Mouse (Mus musculus) small intestine, adult 2 months (tissue): Measurements from ENCODE around the gene Col3a1. TPM values are rescaled to one million over a fixed set of nuclear protein-coding genes. Genes with fewer than 3 reads are reported as not detected.
A peak's percentile ranks its signal among the peaks of the same experiment; 100 is the strongest.

Source experiments
- H3K27ac ChIP-seq: fragments of 200-500 bp; 2 replicates; pipeline ENCODE4 v1.5.1; 2012; ENCODE audit warnings: low read depth, low read length, control low read depth, inconsistent platforms; ENCODE audit not compliant: insufficient read depth
- H3K27me3 ChIP-seq: fragments of 200-500 bp; 2 replicates; pipeline ENCODE4 v1.6.1; 2012; ENCODE audit warnings: mild to moderate bottlenecking, moderate library complexity, low read length, inconsistent platforms; ENCODE audit not compliant: control insufficient read depth, insufficient read depth
- H3K36me3 ChIP-seq: fragments of 200-500 bp; 2 replicates; pipeline ENCODE4 v1.6.1; 2012; ENCODE audit warnings: mild to moderate bottlenecking, low read length, control low read depth, inconsistent platforms; ENCODE audit not compliant: control insufficient read depth, insufficient read depth
- H3K4me1 ChIP-seq: fragments of 200-500 bp; 2 replicates; pipeline ENCODE4 v1.6.1; 2012; ENCODE audit warnings: low read length, inconsistent platforms, mixed read lengths; ENCODE audit not compliant: control insufficient read depth, insufficient read depth, insufficient read length
- H3K4me3 ChIP-seq: fragments of 200-500 bp; 2 replicates; pipeline ENCODE4 v1.5.1; 2012; ENCODE audit warnings: low read depth, mild to moderate bottlenecking, control low read depth, inconsistent platforms, low read length, moderate library complexity
- CTCF ChIP-seq: fragments of 200-500 bp; IDR thresholded peaks from 2 replicates; pipeline ENCODE4 v1.5.1; 2012; ENCODE audit warnings: low read depth, mild to moderate bottlenecking, control low read depth, inconsistent platforms, low read length, moderate library complexity, mixed read lengths; ENCODE audit not compliant: insufficient replicate concordance, insufficient read length; ENCODE audit errors: extremely low read depth
- POLR2A ChIP-seq: fragments of 200-500 bp; IDR thresholded peaks from 2 replicates; pipeline ENCODE4 v1.6.1; 2012; ENCODE audit warnings: low read depth, mild to moderate bottlenecking, control low read depth, inconsistent platforms, low read length, moderate library complexity
- WGBS: fragments of 180-500 bp; shearing (Covaris S2); methylation state at CpG from one replicate; pipeline ENCODE4 v1.1.7; 2018; 5-methylcytosine and 5-hydroxymethylcytosine counted together
- polyA plus RNA-seq: library from polyadenylated mRNA; depleted of rRNA; stranded (reverse); fragments of >200 nt; gene quantifications from 2 replicates; pipeline ENCODE4 v1.2.3, GENCODE M21; 2012; rRNA removed

Gene Col3a1
- polyA plus RNA-seq = 29.3 and 30.3 TPM in 2 replicates

DNA sequence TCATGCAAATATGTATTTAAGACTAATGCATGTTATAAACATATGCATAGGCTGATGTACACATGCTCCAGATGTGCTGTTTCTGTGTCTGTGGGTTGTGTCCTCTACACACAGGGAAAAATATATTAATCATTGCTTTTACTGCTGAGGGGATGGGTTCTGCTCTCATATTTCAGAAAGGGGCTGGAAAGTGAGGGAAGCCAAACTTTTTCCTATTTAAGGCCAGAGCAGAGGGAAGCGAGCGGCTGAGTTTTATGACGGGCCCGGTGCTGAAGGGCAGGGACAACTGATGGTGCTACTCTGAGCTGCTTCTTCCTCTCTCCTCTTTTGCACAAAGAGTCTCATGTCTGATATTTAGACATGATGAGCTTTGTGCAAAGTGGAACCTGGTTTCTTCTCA lies at the start of gene Col3a1:
Col3a1 (plus strand) TSS at position 151 of the 400 bp plus-strand sequence.
- no peaks in the 10 kb centered on the region for H3K4me1 ChIP-seq
- no peaks in the 10 kb centered on the region for H3K27me3 ChIP-seq
- H3K36me3 ChIP-seq = 0 out of 2 replicates have a peak, but pooled peaks cover 2% of the 10 kb centered on the region
- H3K27ac ChIP-seq = peak within 1 kb of the TSS; percentile 89
- 63% methylated on average over 4 of the region's 4 CpGs for WGBS
- H3K4me3 ChIP-seq = peak within 1 kb of the TSS; percentile 27
- TF ChIP-seq POLR2A = peak; percentile 48; the same call in 1 of the 2 replicates
- no peak for TF ChIP-seq CTCF

DNA sequence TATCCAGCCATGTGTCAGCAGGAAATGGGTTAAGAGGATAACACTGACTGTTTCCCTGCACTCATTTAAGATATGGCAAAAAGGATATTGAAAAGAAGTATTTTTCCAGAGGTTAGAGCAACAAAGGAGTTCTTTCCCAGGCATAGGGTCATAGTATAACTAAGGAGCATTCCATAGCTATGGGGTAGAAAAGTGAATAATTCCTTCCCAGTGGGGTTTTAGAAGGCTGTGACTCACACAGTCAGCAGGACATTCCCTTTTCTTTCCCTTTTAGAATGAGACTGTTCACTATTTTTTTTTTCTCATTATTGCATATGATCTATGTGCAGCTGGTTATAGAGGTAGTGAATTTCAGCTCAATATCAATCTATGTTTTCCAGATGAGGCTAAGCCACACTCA lies 41.9 kb upstream of the Col3a1 start:
- H3K4me3 ChIP-seq = no peak overlapping the region
- H3K36me3 ChIP-seq = no peaks in the 10 kb centered on the region
- no peaks in the 10 kb centered on the region for H3K27me3 ChIP-seq
- no peak overlapping the region for H3K27ac ChIP-seq
- no peaks in the 10 kb centered on the region for H3K4me1 ChIP-seq
- TF ChIP-seq POLR2A (no peak), CTCF (no peak)

DNA sequence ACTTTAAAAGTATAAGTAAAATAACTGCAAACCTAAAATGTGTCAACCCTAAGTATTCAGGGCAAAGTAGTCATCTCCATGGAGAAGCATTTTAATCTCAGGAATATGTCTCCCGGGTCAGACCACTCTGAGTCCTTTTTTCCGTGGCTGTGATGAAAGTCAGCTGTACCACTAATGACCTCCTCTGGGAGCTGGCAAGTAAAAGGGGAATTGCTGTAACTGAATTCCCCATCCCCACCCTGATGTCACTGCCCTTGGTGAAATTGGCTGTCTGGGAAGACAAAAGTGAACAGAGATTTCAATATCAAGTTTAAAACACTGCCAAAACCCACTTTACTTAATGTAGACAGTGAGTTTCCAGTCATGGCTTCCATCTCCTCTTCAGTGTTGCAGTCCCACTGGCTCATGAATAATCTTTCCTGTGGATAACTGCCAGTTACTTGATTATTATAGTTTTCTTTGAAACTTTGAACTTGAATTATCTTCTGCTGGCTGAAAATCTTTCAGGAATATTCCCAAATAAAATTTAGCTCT lies 35.3 kb upstream of the Col3a1 start:
- 61% methylated on average over 2 of the region's 2 CpGs for WGBS
- H3K27me3 ChIP-seq = no peaks in the 10 kb centered on the region
- no peaks in the 10 kb centered on the region for H3K4me1 ChIP-seq
- no peak overlapping the region for H3K27ac ChIP-seq
- TF ChIP-seq CTCF (no peak), POLR2A (no peak)
- no peaks in the 10 kb centered on the region for H3K36me3 ChIP-seq
- no peak overlapping the region for H3K4me3 ChIP-seq

DNA sequence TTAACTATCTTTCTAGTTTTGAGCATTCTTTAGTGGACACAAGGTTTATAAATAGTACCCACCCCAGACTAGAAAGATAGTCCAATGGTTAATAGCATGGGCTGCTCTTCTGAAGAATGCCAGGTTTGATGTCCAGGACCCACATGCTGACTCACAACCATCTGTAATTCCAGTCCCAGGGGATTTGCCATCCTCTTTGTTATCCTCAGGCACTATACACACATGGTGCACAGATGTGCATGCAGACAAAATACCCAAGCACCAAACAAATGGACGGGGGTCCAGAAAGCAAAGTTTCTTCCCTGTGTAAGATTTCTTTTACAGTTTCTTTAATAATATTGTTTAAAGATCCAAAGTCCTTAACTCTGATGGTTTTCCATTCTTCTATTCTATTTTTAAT lies 23.4 kb upstream of the Col3a1 start:
- H3K4me1 ChIP-seq = no peaks in the 10 kb centered on the region
- H3K27ac ChIP-seq = no peak overlapping the region
- no peak overlapping the region for H3K4me3 ChIP-seq
- no peak for TF ChIP-seq CTCF
- TF ChIP-seq POLR2A = no peak
- no peaks in the 10 kb centered on the region for H3K27me3 ChIP-seq
- H3K36me3 ChIP-seq = no peaks in the 10 kb centered on the region
- WGBS = 81% methylated on average over 1 of the region's 1 CpGs

DNA sequence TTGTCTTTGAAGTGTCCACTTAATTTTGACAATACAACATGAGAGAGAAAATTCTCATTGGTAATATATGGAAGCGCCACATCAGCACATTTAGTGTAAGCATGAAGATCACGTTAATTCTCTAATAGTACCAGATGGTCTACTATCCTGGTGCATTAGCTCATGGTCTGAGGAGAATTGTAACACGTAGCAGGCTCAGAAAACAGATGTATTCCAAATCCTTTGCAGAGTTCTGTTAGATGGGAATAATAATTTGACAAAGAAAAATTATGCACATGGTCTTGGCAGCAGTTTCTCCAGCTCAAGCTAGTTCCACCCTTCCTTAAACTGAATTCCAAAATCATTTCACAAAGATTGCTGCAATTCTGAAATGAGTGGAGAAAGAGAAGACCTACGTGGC lies 21.3 kb upstream of the Col3a1 start:
- Histone ChIP-seq H3K36me3 (no peaks in the 10 kb centered on the region), H3K4me3 (no peak overlapping the region), H3K4me1 (no peaks in the 10 kb centered on the region), H3K27ac (no peak overlapping the region), H3K27me3 (no peaks in the 10 kb centered on the region)
- TF ChIP-seq POLR2A = no peak
- TF ChIP-seq CTCF = no peak
- WGBS = 55% methylated on average over 4 of the region's 4 CpGs

DNA sequence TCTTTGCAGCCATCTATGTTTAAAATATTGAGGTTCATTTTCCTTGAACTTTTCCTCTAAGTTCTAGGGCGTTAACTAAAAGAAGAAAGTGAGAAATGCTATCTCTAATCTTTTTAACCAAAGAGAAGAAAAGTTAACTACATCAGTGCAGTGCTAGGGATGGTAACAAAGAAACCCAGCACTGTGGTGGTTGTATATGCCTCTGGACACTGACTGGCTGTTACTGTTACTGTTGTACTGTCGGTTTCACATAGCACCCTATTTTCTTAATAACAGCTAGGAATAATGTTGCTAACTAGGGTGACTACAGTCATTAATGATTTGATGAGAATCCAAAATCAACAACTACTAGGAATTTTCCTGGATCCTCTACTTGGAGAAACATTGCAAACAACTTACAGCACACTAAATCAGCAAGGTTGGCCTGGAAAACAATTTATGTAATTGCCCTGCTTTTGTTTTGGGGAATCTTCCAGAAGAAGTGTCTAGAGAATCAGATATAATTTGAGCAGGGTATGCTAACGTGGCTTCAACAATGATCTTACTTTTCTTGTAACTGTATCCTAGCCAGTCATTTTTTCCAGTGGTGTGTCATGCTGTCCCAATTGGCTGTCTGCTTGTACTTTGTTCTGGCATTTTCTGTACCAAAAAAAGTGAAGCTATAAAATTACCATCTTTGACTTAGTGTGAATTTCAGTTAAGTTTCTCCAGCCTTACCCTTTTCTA lies 11.8 kb upstream of the Col3a1 start:
- Histone ChIP-seq H3K4me1 (no peaks in the 10 kb centered on the region), H3K27ac (no peak overlapping the region), H3K36me3 (no peaks in the 10 kb centered on the region), H3K27me3 (no peaks in the 10 kb centered on the region), H3K4me3 (no peak overlapping the region)
- WGBS = 62% methylated on average over 3 of the region's 3 CpGs
- no peak for TF ChIP-seq CTCF

DNA sequence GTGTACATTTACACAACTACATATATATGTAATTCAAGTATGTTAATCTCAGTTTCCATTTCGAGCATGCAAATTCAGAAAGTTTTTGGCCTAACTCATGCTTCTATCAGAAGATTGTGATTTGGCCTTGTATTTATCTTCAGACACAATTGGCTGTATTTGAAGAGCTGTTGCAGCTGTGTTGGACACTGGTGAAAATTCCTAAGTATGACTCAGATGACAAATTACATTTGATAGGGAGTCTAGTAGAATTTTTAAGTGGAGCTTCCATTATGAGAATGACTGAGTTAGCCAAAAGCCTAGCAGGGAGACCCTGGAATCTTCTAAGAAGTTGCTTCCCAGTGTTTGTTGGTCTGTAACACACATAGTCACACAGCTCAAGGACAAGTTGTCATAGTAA lies 7.1 kb upstream of the Col3a1 start:
- WGBS = 73% methylated on average over 1 of the region's 1 CpGs
- Histone ChIP-seq H3K4me1 (no peaks in the 10 kb centered on the region), H3K27ac (no peak overlapping the region), H3K36me3 (no peaks in the 10 kb centered on the region), H3K4me3 (no peak overlapping the region), H3K27me3 (no peaks in the 10 kb centered on the region)
- TF ChIP-seq CTCF (no peak), POLR2A (no peak)

DNA sequence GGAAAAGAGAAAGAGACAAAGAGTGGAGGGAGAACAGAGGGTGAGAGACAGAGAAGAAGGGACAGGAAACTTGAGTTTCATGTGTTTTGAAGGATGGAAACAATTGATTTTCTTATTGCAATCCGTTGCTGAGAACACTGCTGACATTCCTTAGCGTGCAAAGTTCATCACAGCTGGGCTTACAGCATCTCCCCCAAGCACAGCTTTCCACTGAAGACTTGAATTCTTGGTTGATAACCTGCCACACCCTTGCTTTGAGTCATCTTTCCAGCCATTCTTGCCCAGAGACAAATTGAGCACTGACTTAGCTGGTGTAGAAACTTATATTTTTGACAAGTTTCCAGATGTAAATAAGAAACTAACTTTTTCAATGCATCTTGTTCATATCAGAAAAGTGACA lies 2.3 kb upstream of the Col3a1 start:
- no peak for TF ChIP-seq CTCF
- no peak for TF ChIP-seq POLR2A
- H3K27me3 ChIP-seq = no peaks in the 10 kb centered on the region
- no peak overlapping the region for H3K4me3 ChIP-seq
- H3K4me1 ChIP-seq = no peaks in the 10 kb centered on the region
- no peak overlapping the region for H3K27ac ChIP-seq
- H3K36me3 ChIP-seq = no peaks in the 10 kb centered on the region
- 19% methylated on average over 2 of the region's 2 CpGs for WGBS
